Mouse (Mus musculus) heart, postnatal 10 days (tissue): ENCODE measurements around the gene Olfr110. TPM values are rescaled to one million over a fixed set of nuclear protein-coding genes. Genes with fewer than 3 reads are reported as not detected.
"Not testable (repeated sequence)": the region's sequence is repeated elsewhere in the genome, so short reads cannot be mapped to it uniquely, and the experiment has no call there.

ENCODE experiments used
- DNase-seq, 2 experiments: peaks; one replicate each; pipeline ENCODE4 v3.0.0; 2021
- intact Hi-C: fragments of 180-260 bp; cut with DNase I; formaldehyde crosslinking; loops from one replicate; pipeline ENCODE4 v1.15.1; 2025
- total RNA-seq, 2 experiments: library from RNA; stranded (reverse); gene quantifications; 2 replicates each; pipeline ENCODE4 v1.2.3; 2021

The Olfr110 gene
- total RNA-seq: not detected

DNA sequence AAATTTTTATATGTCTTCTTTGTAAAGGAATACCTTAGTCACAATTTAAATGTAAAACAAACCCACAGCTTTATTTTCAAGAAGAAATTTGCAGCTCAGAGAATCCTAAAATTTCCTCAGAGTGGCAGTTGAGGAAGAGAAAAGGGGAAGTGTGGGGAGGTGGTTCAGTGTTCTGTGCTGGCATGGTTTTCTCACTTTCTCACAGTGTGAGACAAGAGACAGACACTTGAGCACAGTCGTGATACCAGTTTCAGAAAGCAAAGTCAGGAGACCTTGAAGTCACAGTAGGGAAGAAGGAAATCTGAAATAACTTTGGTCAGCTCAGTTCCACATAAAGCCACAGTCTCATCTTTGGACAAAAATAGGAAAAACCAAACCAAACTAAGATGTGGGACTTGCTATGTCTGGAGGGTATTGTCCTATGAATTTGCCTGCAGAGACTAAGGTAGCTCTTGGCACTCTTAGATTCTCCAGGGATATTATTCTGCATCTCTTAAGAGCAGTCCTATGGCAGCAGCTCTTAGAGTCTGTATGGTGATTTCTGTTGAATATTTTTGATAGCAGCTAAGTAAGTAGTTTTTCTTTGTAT, at the start of gene Olfr110:
Gene Olfr110, plus strand, starts transcription at position 539 of the 589 bp plus-strand sequence.
- intact Hi-C loops: no loop called here
- DNase-seq: no peak

DNA sequence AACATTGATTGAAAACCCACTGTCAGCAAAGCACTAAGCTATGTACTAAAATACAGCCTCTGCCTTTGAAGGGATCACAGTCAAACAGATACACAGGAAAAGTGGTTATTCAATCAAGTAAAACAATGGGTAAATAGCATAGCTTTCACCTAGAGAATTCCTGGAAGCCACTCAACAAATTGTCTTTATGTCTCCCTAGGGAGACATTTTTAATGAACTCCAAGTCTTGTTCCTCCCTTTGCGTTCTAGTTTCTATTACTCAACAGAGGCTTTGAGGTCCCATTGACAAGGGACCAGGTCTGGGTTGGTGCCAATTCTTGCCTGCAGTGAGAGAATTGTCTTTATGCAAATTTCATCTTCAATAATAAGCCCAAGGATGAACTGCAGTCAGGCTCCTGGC, 47.1 kb upstream of the Olfr110 start, which contains the start of gene Olfr108:
Gene Olfr108, plus strand, starts transcription at position 301 of the 400 bp plus-strand sequence.
- no peak for DNase-seq
- intact Hi-C loops: no loop called here

DNA sequence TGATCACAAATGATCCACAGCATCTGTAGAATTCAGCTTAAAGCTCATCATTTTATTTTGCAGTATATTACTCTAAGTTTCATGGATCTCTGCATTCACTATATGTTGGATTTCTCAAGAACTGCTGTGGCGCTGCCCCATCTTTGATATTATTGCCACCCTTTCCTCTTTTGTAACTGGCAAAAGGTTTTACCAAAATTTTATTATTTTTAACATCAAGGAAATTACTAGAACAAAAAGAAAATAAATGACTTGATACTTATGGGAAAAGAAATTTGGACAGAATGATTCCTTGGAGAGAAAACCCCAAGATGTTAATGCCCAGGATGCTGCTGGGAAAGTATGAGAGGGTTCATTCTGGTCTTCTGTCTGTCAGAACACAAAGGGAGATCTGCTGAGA, 33.7 kb upstream of the Olfr110 start, which contains the start of gene Olfr109:
Gene Olfr109, plus strand, starts transcription at position 301 of the 400 bp plus-strand sequence.
- no peak for DNase-seq
- intact Hi-C loops: no loop called here

DNA sequence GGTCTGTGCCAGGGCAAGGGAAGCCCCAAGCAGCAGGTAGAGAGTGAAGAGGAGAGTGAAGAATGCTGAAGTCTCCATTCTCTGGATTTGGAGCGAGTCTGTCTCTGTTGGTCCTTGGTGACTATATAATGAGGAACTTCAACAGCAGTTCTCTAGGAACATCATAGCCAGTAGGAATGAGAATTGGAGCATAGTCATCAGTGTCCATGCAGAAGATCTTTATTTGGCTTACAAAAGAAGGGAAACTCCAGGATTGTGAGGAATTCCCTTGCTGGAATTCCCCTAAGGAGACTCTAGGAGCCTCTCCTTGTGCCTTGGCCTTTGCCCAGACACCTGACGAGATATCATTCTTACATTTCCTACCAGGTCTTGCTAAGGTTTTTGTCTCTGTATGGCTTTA, 8.8 kb upstream of the Olfr110 start, which contains the start of gene H2-M2:
Gene H2-M2, minus strand, starts transcription at position 101 of the 400 bp plus-strand sequence.
- DNase-seq: no peak
- intact Hi-C loops: no loop called here

DNA sequence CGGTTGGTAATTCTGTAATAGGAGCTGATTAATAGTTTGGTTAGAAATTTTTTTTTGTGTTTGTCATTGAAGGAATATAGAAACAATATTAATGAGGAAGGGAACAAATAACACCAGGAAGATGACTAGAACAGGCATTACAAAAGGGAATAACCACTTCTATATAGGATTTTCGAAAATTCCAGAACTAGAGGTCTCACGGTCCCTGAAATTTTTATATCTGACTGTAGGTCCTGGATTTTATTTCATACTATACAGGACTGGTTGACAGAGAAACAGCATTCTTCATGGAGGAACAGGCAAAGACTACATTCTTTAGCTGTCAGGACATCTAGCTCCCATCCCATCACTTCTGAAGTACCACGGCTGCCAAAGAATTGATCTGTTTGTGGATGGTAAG, 15.5 kb downstream of the Olfr110 start, which contains the start of gene Olfr111:
Gene Olfr111, plus strand, starts transcription at position 301 of the 400 bp plus-strand sequence.
- no peak for DNase-seq
- intact Hi-C loops: no loop called here

DNA sequence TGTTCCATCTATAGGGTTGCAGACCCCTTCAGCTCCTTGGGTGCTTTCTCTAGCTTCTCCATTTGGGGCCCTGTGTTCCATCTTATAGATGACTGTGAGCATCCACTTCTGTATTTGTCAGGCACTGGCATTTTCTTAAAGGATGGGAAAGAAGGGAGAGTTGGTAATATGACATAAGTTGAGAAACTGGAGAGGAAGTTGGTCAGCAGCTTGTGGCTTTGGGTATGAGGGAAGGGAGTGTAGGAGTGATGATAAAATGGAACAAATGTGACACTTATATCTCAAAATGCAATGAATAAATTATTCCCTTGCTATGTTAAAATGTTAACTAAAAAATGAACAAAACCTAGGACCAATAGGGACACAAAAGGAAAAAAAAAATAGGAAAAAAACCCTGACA, 32.3 kb downstream of the Olfr110 start:
- intact Hi-C loops: not testable (repeated sequence)

DNA sequence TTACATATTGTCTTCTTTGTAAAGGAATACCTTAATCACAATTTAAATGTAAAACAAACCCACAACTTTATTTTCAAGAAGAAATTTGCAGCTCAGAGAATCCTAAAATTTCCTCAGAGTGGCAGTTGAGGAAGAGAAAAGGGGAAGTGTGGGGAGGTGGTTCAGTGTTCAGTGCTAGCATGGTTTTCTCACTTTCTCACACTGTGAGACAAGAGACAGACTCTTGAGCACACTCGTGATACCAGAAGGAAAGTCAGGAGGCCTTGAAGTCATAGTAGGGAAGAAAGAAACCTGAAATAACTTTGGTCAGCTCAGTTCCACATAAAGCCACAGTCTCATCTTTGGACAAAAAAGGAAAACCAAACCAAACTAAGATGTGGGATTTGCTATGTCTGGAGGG, 33.2 kb downstream of the Olfr110 start:
- DNase-seq, intact Hi-C loops: not testable (repeated sequence)

More for the DNA sequence above, 32.3 kb downstream of the Olfr110 start:
- not testable (repeated sequence) for DNase-seq

DNA sequence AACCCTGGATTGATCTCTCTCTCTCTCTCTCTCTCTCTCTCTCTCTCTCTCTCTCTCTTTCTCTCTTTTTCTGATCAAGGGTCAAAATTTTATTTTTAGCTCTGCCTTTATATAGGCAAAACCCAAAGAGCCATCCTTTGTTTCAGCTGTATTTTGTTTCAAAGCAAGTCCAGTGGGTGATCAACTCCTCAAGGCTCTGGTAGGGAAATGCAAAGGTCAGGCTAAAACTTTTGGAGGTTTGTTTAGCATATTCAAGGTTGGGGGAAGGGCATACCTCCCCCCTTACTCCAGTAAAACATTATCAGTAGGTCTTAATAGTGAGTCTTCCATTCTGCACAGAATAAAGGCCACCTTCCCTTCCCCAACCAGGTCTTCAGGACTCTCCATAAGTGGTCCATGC, 42.9 kb downstream of the Olfr110 start:
- DNase-seq: no peak
- intact Hi-C loops: no loop called here

DNA sequence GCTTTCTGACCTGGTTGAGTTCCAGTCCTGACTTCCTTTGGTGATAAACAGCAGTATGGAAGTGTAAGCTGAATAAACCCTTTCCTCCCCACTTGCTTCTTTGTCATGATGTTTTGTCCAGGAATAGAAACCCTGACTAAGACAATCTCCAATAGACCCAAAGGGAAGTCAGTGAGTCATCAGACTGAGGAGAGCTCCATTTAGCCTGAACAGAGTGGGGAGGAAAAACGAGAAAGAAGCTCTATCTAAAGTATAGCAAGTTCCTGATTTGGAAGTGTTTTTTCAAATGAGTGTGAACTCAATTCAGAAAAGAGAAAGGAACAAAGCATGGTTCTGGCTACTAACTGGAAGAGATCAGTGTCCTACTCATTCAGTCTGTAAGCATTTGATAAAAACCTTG, 46.1 kb downstream of the Olfr110 start:
- intact Hi-C loops, DNase-seq: not testable (repeated sequence)

DNA sequence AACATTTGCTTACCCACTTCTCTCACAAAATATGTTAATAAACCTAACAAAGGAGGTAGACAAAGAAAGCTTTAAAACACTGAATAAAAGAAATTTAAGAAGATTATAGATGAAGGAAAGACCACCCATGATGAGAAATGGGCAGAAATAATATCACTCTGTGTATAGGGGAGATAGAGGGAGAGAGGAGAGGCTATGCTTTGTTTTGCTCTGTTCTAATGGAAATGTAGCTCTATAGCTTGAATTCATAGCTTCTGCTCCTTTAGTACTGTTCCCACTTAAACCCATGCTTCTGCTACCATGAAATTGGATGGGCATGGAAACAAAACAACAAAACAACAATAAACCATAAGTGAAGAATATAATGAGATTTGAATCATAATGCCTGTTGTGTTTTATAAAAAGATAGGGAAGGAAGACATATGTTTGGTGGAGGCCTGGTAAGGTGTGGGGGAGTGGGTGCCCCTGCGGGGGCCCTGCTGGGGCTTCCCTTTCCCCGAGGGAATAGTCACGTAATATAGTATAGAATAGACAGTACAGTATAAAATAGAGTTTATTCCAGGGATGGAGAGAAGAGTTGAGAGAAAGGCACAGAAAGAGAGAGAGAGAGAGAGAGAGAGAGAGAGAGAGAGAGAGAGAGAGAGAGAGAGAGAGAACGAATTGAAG, 49.3 kb downstream of the Olfr110 start:
- intact Hi-C loops: no loop called here
- DNase-seq: no peak

DNA sequence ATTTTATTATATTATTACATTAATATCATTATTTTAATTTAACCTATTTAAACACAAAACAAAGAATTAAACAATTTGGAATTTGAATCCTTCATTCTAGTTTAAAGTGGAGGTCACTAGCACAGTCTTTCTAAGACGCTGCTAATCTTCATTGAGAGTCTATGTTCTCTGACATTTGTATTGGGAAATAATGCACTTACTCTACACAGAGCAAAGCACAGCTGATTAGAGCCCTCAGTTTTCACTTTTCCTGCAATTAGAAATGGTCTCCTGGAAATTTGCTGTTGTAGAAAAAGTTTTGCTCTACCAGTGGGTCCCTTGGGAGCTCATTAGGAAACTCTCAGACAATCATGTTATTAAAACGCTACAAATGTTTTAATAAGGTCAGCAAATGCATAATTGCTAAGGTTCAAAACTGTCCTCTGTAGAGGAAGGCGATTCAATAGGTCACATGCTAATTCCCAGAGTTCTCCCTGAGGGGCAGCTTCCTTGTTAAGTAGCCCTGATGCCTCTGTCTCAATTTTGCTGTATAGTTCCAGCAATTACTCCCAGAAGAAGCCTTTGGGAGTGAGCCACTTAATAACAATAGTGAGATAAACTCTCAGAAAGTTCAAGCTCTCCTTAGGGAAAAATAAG, 51.6 kb downstream of the Olfr110 start:
- intact Hi-C loops: no loop called here

More for the DNA sequence above, 51.6 kb downstream of the Olfr110 start:
- DNase-seq: no peak

Other genes with a start within 250 kb of the Olfr110 start
- gene Olfr98, start 228.7 kb upstream of the Olfr110 start, total RNA-seq: not detected
- gene H2-M3, start 222.2 kb upstream of the Olfr110 start, total RNA-seq: 1 to 10 TPM; 3.2 to 4.0 TPM
- not detected for gene Olfr99, start 209.0 kb upstream of the Olfr110 start, total RNA-seq
- gene Olfr101, start 188.2 kb upstream of the Olfr110 start, total RNA-seq: not detected
- not detected for gene Olfr102, start 175.4 kb upstream of the Olfr110 start, total RNA-seq
- not detected for gene Olfr103, start 152.8 kb upstream of the Olfr110 start, total RNA-seq
- gene Olfr104-ps, start 132.9 kb upstream of the Olfr110 start, total RNA-seq: not detected
- not detected for gene Olfr105-ps, start 113.4 kb upstream of the Olfr110 start, total RNA-seq
- gene Olfr106-ps, start 102.1 kb upstream of the Olfr110 start, total RNA-seq: not detected
- not detected for gene Olfr107, start 93.2 kb upstream of the Olfr110 start, total RNA-seq
- not detected for gene Olfr108, start 47.0 kb upstream of the Olfr110 start, total RNA-seq
- gene Olfr109, start 33.6 kb upstream of the Olfr110 start, total RNA-seq: not detected
- not detected for gene H2-M2, start 8.9 kb upstream of the Olfr110 start, total RNA-seq
- not detected for gene Olfr111, start 15.6 kb downstream of the Olfr110 start, total RNA-seq
- gene Olfr112, start 77.0 kb downstream of the Olfr110 start, total RNA-seq: not detected
- not detected for gene Olfr113, start 85.2 kb downstream of the Olfr110 start, total RNA-seq
- not detected for gene Olfr114, start 100.3 kb downstream of the Olfr110 start, total RNA-seq
- gene Olfr115, start 134.6 kb downstream of the Olfr110 start, total RNA-seq: not detected
- gene Olfr116, start 134.7 kb downstream of the Olfr110 start, total RNA-seq: not detected
- not detected for gene Olfr117, start 171.3 kb downstream of the Olfr110 start, total RNA-seq
- not detected for gene Olfr118, start 174.5 kb downstream of the Olfr110 start, total RNA-seq
- gene Olfr119, start 204.1 kb downstream of the Olfr110 start, total RNA-seq: not detected
- not detected for gene Olfr120, start 229.3 kb downstream of the Olfr110 start, total RNA-seq